Mouse (Mus musculus): ENCODE data around the gene Fgl2.

The Fgl2 gene

GRCm38 (mm10) chr5:21384252-21384960 lies 12.0 kb downstream of the Fgl2 start:
- no peak for DNase-seq

- no peak for DNase-seq
These were observed 12.5 kb downstream of the Fgl2 start for GRCm38 (mm10) chr5:21384976-21385375.

- DNase-seq, result no peak
These were observed 14.0 kb downstream of the Fgl2 start for GRCm38 (mm10) chr5:21386432-21386831.

GRCm38 (mm10) chr5:21387340-21387739 lies 14.9 kb downstream of the Fgl2 start:
- DNase-seq, result no peak

GRCm38 (mm10) chr5:21388855-21389254 lies 16.4 kb downstream of the Fgl2 start:
- DNase-seq, result no peak

- DNase-seq, result peak; percentile 35
These were observed 19.4 kb downstream of the Fgl2 start for GRCm38 (mm10) chr5:21391616-21392384.

GRCm38 (mm10) chr5:21394562-21394961 lies 22.1 kb downstream of the Fgl2 start:
- no peak for DNase-seq

- DNase-seq, result no peak
These were observed 22.9 kb downstream of the Fgl2 start for GRCm38 (mm10) chr5:21395205-21395840.

- no peak for DNase-seq
These were observed 38.8 kb downstream of the Fgl2 start for GRCm38 (mm10) chr5:21411261-21411666.

GRCm38 (mm10) chr5:21412056-21412455 lies 39.6 kb downstream of the Fgl2 start:
- DNase-seq, result no peak

- DNase-seq, result no peak
These were observed 40.9 kb downstream of the Fgl2 start for GRCm38 (mm10) chr5:21413322-21413721.

GRCm38 (mm10) chr5:21414116-21414820 lies 41.8 kb downstream of the Fgl2 start:
- DNase-seq, result no peak

- DNase-seq, result no peak
These were observed 46.2 kb downstream of the Fgl2 start for GRCm38 (mm10) chr5:21418613-21419012.

- DNase-seq, result peak; percentile 41
These were observed 48.2 kb downstream of the Fgl2 start for GRCm38 (mm10) chr5:21420609-21421008.

GRCm38 (mm10) chr5:21424614-21425602 lies 52.5 kb downstream of the Fgl2 start, which contains the start of the genes Ccdc146 and Fam185a:
Gene Ccdc146 (minus strand): TSS chr5:21424677.
Gene Fam185a (plus strand): TSS chr5:21424958.
- peak; percentile 99 for DNase-seq

GRCm38 (mm10) chr5:21426666-21427065 lies 54.2 kb downstream of the Fgl2 start:
- no peak for DNase-seq

All from retina, postnatal 1 day (tissue).